Comparison of ENCODE assay signal across 8 mouse cellular contexts in genomic region chr15:100494647-100495046, GRCm38 (mm10). TPM values are rescaled to one million over a fixed set of nuclear protein-coding genes. Genes with fewer than 3 reads are reported as not detected.
DNase-seq lines count a peak whose midpoint lies in the region; ATAC-seq and TF ChIP-seq lines count a peak whose summit lies in the region.

No protein-coding gene starts in this region.

- peak; percentile 57 for ATAC-seq in kidney, postnatal 0 days (replicated peaks; ENCODE audit: low FRiP score, low read depth)
- ATAC-seq in Patski, result peak; percentile 13
- ATAC-seq in embryonic facial prominence, embryonic 13.5 days (ENCODE audit: insufficient number of reproducible peaks, insufficient read depth, low FRiP score, low TSS enrichment, low read depth), result peak; percentile 83
- peak; percentile 79 for ATAC-seq in intestine, embryonic 14.5 days (replicated peaks; ENCODE audit: low FRiP score, low TSS enrichment, low read depth)

- no peak for TF ChIP-seq CTCF in kidney, postnatal 0 days (IDR thresholded peaks at IDR 0.05; ENCODE audit: low read depth)
- no peak for TF ChIP-seq CTCF in Patski (IDR thresholded peaks at IDR 0.05)

- H3K4me3 ChIP-seq in kidney, postnatal 0 days (replicated peaks; ENCODE audit: low read depth, low read length), result peak overlapping the region; percentile 88
- H3K4me3 ChIP-seq in embryonic facial prominence, embryonic 13.5 days, result peak overlapping the region; percentile 85
- H3K4me3 ChIP-seq in intestine, embryonic 14.5 days (ENCODE audit: low read depth, low read length), result peak overlapping the region; percentile 87
- peak overlapping the region; percentile 24 for H3K4me3 ChIP-seq in macrophage (ENCODE audit: inconsistent target)

- POLR2A ChIA-PET in Patski (lab: Charles Lee), result interaction anchor here (0.6 to 1.5 kb wide), 5 partner anchors 10 to 30 kb away, joined by 3 to 5 read pairs (median 4); partner anchors contain the start of gene Letmd1

- CTCF ChIA-PET in Patski (lab: Charles Lee), result no interaction called here

- H3K27ac ChIP-seq in kidney, postnatal 0 days, result peak overlapping the region; percentile 90
- H3K27ac ChIP-seq in embryonic facial prominence, embryonic 13.5 days, result peak overlapping the region; percentile 97
- H3K27ac ChIP-seq in intestine, embryonic 14.5 days (ENCODE audit: low read depth), result peak overlapping the region; percentile 92
- no peak overlapping the region for H3K27ac ChIP-seq in macrophage

- 1% methylated on average over 28 of the region's 29 CpGs for WGBS in kidney, postnatal 0 days
- WGBS in embryonic facial prominence, embryonic 13.5 days, result under 1% methylated on average over 29 of the region's 29 CpGs
- under 1% methylated on average over 29 of the region's 29 CpGs for WGBS in intestine, embryonic 14.5 days
- WGBS in macrophage (ENCODE audit: missing documents), result under 1% methylated on average over 25 of the region's 29 CpGs

- in situ Hi-C loops in Patski (cut with MboI; ENCODE audit: low pct_unique_long_range_greater_than_20kb), result no loop called here

- no peaks in the 10 kb centered on the region for H3K36me3 ChIP-seq in kidney, postnatal 0 days (ENCODE audit: insufficient read depth, low read length)
- H3K36me3 ChIP-seq in embryonic facial prominence, embryonic 13.5 days, result 0 out of 2 replicates have a peak, but pooled peaks cover under 1% of the 10 kb centered on the region
- H3K36me3 ChIP-seq in intestine, embryonic 14.5 days (ENCODE audit: control insufficient read depth, insufficient read depth, low read length), result no peaks in the 10 kb centered on the region
- H3K36me3 ChIP-seq in macrophage (ENCODE audit: inconsistent target), result no peaks in the 10 kb centered on the region

- peak overlapping the region; percentile 98 for H3K4me2 ChIP-seq in kidney, postnatal 0 days (ENCODE audit: low read length)
- H3K4me2 ChIP-seq in embryonic facial prominence, embryonic 13.5 days, result peak overlapping the region; percentile 79
- peak overlapping the region; percentile 96 for H3K4me2 ChIP-seq in intestine, embryonic 14.5 days (ENCODE audit: low read length)

- H3K4me1 ChIP-seq in kidney, postnatal 0 days (replicated peaks; ENCODE audit: insufficient read depth, low read length), result peaks cover 25% of the 10 kb centered on the region; the same call in 1 of the 2 replicates
- H3K4me1 ChIP-seq in embryonic facial prominence, embryonic 13.5 days, result peaks cover 42% of the 10 kb centered on the region
- H3K4me1 ChIP-seq in intestine, embryonic 14.5 days (replicated peaks; ENCODE audit: control insufficient read depth, insufficient read depth, low read length), result peaks cover 35% of the 10 kb centered on the region

- H3K9me3 ChIP-seq in kidney, postnatal 0 days (replicated peaks; ENCODE audit: low read length), result no peaks in the 10 kb centered on the region
- no peaks in the 10 kb centered on the region for H3K9me3 ChIP-seq in embryonic facial prominence, embryonic 13.5 days
- no peaks in the 10 kb centered on the region for H3K9me3 ChIP-seq in intestine, embryonic 14.5 days (ENCODE audit: control insufficient read depth, low read length)

- no peaks in the 10 kb centered on the region for H3K79me2 ChIP-seq in macrophage (ENCODE audit: inconsistent target)

- no peaks in the 10 kb centered on the region for H3K27me3 ChIP-seq in kidney, postnatal 0 days (ENCODE audit: insufficient read depth, low read length)
- H3K27me3 ChIP-seq in Patski, result no peaks in the 10 kb centered on the region
- H3K27me3 ChIP-seq in embryonic facial prominence, embryonic 13.5 days, result no peaks in the 10 kb centered on the region
- H3K27me3 ChIP-seq in intestine, embryonic 14.5 days (replicated peaks; ENCODE audit: control insufficient read depth, insufficient read depth, low read length), result no peaks in the 10 kb centered on the region

- peak overlapping the region; percentile 89 for H3K9ac ChIP-seq in kidney, postnatal 0 days (ENCODE audit: low read depth, low read length)
- H3K9ac ChIP-seq in embryonic facial prominence, embryonic 13.5 days, result peak overlapping the region; percentile 96
- H3K9ac ChIP-seq in intestine, embryonic 14.5 days (ENCODE audit: low read length), result peak overlapping the region; percentile 86

- DNase-seq in kidney, postnatal 0 days (ENCODE audit: low spot score), result peak; percentile 89
- no peak for DNase-seq in kidney, adult 8-10 months
- DNase-seq in Patski (ENCODE audit: low read depth, low spot score), result no peak
- DNase-seq in intestine, embryonic 14.5 days (ENCODE audit: low spot score), result no peak
- DNase-seq in B cell, adult 2 months, result no peak
- DNase-seq in spleen, postnatal 4 days (ENCODE audit: low spot score in 2 of 2), result no peak

RNA-seq across cellular contexts. Expression of gene Csrnp2, which starts 0.6 kb away (rescaled TPM):
- 10.4 and 10.9 TPM in 2 replicates for polyA plus RNA-seq in kidney, postnatal 0 days (2015; fragmentation: Nextera tagmentation; extraction: Ambion mirVana)
- polyA plus RNA-seq in Patski (2021) (13.7 TPM), macrophage (2018) (1.7 to 2.1 TPM (median 1.8 TPM) in 3 replicates)
- polyA plus RNA-seq in embryonic facial prominence, embryonic 13.5 days (2015; fragmentation: Nextera tagmentation; extraction: Ambion mirVana), result 24.3 and 24.8 TPM in 2 replicates
- 11.3 and 13.5 TPM in 2 replicates for polyA plus RNA-seq in intestine, embryonic 14.5 days (2014; fragmentation: Nextera tagmentation; extraction: Ambion mirVana)
- 1 to 10 TPM in 17 of 26 experiments, under 1 TPM in 9; 0.41 to 6.4 (median 1.7) TPM for total RNA-seq in macrophage (2018; cell fraction: chromatin; rRNA removed)
- 1 to 10 TPM in 22 of 26 experiments, under 1 TPM in 4; 0.61 to 4.1 (median 2.3) TPM for total RNA-seq in macrophage (2018; cell fraction: cytosol; rRNA removed)
- 1 to 10 TPM in 22 of 26 experiments, under 1 TPM in 4; 0.77 to 6.2 (median 1.9) TPM for total RNA-seq in macrophage (2018; cell fraction: nucleus; rRNA removed)

RNA-seq across cellular contexts. Expression of gene Letmd1, which starts 25.8 kb away (rescaled TPM):
- 21.3 and 22.4 TPM in 2 replicates for polyA plus RNA-seq in kidney, postnatal 0 days (2015; fragmentation: Nextera tagmentation; extraction: Ambion mirVana)
- polyA plus RNA-seq in Patski (2021) (52.3 TPM), macrophage (2018) (34.8 to 38.4 TPM (median 34.8 TPM) in 3 replicates)
- 31.4 and 33.0 TPM in 2 replicates for polyA plus RNA-seq in embryonic facial prominence, embryonic 13.5 days (2015; fragmentation: Nextera tagmentation; extraction: Ambion mirVana)
- polyA plus RNA-seq in intestine, embryonic 14.5 days (2014; fragmentation: Nextera tagmentation; extraction: Ambion mirVana), result 38.5 and 40.1 TPM in 2 replicates
- total RNA-seq in macrophage (2018; cell fraction: chromatin; rRNA removed), result 10 to 100 TPM; 16.6 to 81.6 (median 39.3) TPM
- total RNA-seq in macrophage (2018; cell fraction: cytosol; rRNA removed), result 10 to 100 TPM; 26.6 to 41.2 (median 33.6) TPM
- 10 to 100 TPM; 23.2 to 78.2 (median 37.0) TPM for total RNA-seq in macrophage (2018; cell fraction: nucleus; rRNA removed)

RNA-seq across cellular contexts. Expression of gene Tfcp2, which starts 57.2 kb away (rescaled TPM):
- 28.6 and 29.1 TPM in 2 replicates for polyA plus RNA-seq in kidney, postnatal 0 days (2015; fragmentation: Nextera tagmentation; extraction: Ambion mirVana)
- polyA plus RNA-seq in Patski (2021) (35.2 TPM), macrophage (2018) (5.4 to 10.9 TPM (median 6.5 TPM) in 3 replicates)
- polyA plus RNA-seq in embryonic facial prominence, embryonic 13.5 days (2015; fragmentation: Nextera tagmentation; extraction: Ambion mirVana), result 26.4 and 32.5 TPM in 2 replicates
- 20.0 and 23.7 TPM in 2 replicates for polyA plus RNA-seq in intestine, embryonic 14.5 days (2014; fragmentation: Nextera tagmentation; extraction: Ambion mirVana)
- 10 to 100 TPM in 21 of 26 experiments, 1 to 10 TPM in 5; 5.3 to 53.4 (median 31.8) TPM for total RNA-seq in macrophage (2018; cell fraction: chromatin; rRNA removed)
- total RNA-seq in macrophage (2018; cell fraction: cytosol; rRNA removed), result 1 to 10 TPM; 1.5 to 9.5 (median 6.5) TPM
- 10 to 100 TPM in 17 of 26 experiments, 1 to 10 TPM in 9; 2.7 to 33.9 (median 14.8) TPM for total RNA-seq in macrophage (2018; cell fraction: nucleus; rRNA removed)

Comparison
In these comparisons a context has a peak if more than half of its experiments do, and no peak if none do; other contexts are left out.
1. ATAC-seq: peak in every context shown above with its lines; median percentile 83 in embryonic facial prominence, embryonic 13.5 days; 79 in intestine, embryonic 14.5 days; 57 in kidney, postnatal 0 days; 13 in Patski.
2. H3K4me3 ChIP-seq: peak in every context shown above with its lines; median percentile 88 in kidney, postnatal 0 days; 87 in intestine, embryonic 14.5 days; 85 in embryonic facial prominence, embryonic 13.5 days; 24 in macrophage.